Mouse (Mus musculus): ENCODE results near the gene Ctbp2.

DNA sequence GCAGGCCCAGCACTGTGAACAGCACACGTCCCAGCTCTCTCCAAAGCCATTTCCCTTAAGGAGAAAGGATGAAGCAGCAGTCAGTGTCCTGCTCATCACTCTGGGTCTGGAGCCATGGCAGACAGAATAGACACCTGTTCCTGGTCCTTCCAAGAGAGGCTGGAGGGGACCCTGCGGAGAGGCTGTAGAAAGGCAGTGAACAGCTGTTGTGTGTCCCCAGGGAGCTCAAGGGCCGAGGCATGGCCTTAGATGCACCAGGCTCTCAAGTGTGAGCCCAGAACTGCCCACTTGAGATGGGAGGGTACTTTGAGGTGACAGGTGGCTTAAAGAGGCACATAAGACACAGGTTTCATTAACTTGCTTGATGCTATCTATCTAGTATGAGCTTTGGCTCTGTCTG is 21.6 kb downstream of the Ctbp2 start:
- no peak for TF ChIP-seq CTCF (IDR thresholded peaks at IDR 0.05)
- TF ChIP-seq EP300 (IDR thresholded peaks at IDR 0.05): no peak
